Mouse (Mus musculus): ENCODE results near the gene Mgat2. TPM values are rescaled to one million over a fixed set of nuclear protein-coding genes. Genes with fewer than 3 reads are reported as not detected.

The Mgat2 gene
- polyA plus RNA-seq, 1 experiment from 2014 or later, result 35.6 TPM

Other genes starting within 250 kb of the Mgat2 start
- 1,324 and 1,340 TPM in 2 replicates for gene Rps29, start 25.0 kb upstream of the Mgat2 start, polyA plus RNA-seq (2016; fragmentation: Nextera tagmentation; extraction: Ambion mirVana)
- gene Lrr1, start 15.3 kb upstream of the Mgat2 start, polyA plus RNA-seq (2016; fragmentation: Nextera tagmentation; extraction: Ambion mirVana), result 28.3 and 31.8 TPM in 2 replicates
- 497 and 532 TPM in 2 replicates for gene Rpl36al, start 74 bp upstream of the Mgat2 start, polyA plus RNA-seq (2016; fragmentation: Nextera tagmentation; extraction: Ambion mirVana)
- 44.2 and 59.3 TPM in 2 replicates for gene Gm49383, start 12.9 kb downstream of the Mgat2 start, polyA plus RNA-seq (2016; fragmentation: Nextera tagmentation; extraction: Ambion mirVana)
- 16.4 and 17.9 TPM in 2 replicates for gene Dnaaf2, start 14.3 kb downstream of the Mgat2 start, polyA plus RNA-seq (2016; fragmentation: Nextera tagmentation; extraction: Ambion mirVana)
- gene Gm49384, start 20.1 kb downstream of the Mgat2 start, polyA plus RNA-seq (2016; fragmentation: Nextera tagmentation; extraction: Ambion mirVana), result 36.4 and 49.5 TPM in 2 replicates
- 23.4 and 30.9 TPM in 2 replicates for gene Pole2, start 44.0 kb downstream of the Mgat2 start, polyA plus RNA-seq (2016; fragmentation: Nextera tagmentation; extraction: Ambion mirVana)
- gene Klhdc1, start 57.0 kb downstream of the Mgat2 start, polyA plus RNA-seq (2016; fragmentation: Nextera tagmentation; extraction: Ambion mirVana), result 1.9 and 2.5 TPM in 2 replicates
- 204 and 207 TPM in 2 replicates for gene Klhdc2, start 112.5 kb downstream of the Mgat2 start, polyA plus RNA-seq (2016; fragmentation: Nextera tagmentation; extraction: Ambion mirVana)
- gene Nemf, start 173.0 kb downstream of the Mgat2 start, polyA plus RNA-seq (2016; fragmentation: Nextera tagmentation; extraction: Ambion mirVana), result 69.6 and 91.1 TPM in 2 replicates
- 35.9 and 42.4 TPM in 2 replicates for gene Arf6, start 188.0 kb downstream of the Mgat2 start, polyA plus RNA-seq (2016; fragmentation: Nextera tagmentation; extraction: Ambion mirVana)
- gene Gm9887, start 188.3 kb downstream of the Mgat2 start, polyA plus RNA-seq (2016; fragmentation: Nextera tagmentation; extraction: Ambion mirVana), result 0.96 and 1.9 TPM in 2 replicates

Data from hindbrain, embryonic 10.5 days (tissue).